Mouse (Mus musculus) CH12.LX (cell line): ENCODE results near the gene Pitx3. TPM values are rescaled to one million over a fixed set of nuclear protein-coding genes. Genes with fewer than 3 reads are reported as not detected.

Experiments
- DNase-seq: peaks from one replicate; pipeline ENCODE4 v3.0.0-alpha.2; 2013; ENCODE audit errors: extremely low read depth
- H3K27ac ChIP-seq: 2 replicates; pipeline ENCODE4 v1.5.1; 2012; ENCODE audit warnings: low read depth, mild to moderate bottlenecking, control low read depth, moderate library complexity; ENCODE audit not compliant: insufficient read depth
- H3K27me3 ChIP-seq: replicated peaks from 2 replicates; pipeline ENCODE3; 2012; ENCODE audit warnings: inconsistent platforms
- H3K36me3 ChIP-seq, 2 experiments: replicated peaks in 1 of 2; 2 replicates each; pipeline versions ENCODE3 to v1.6.1; 2012; ENCODE audit warnings: inconsistent platforms in 1 of 2, low read length in 1 of 2, mild to moderate bottlenecking in 1 of 2, mixed read lengths in 1 of 2, moderate library complexity in 1 of 2; ENCODE audit not compliant: control insufficient read depth in 1 of 2, insufficient read depth in 1 of 2
- H3K4me1 ChIP-seq, 2 experiments: 2 replicates each; pipeline ENCODE4 v1.6.1; 2012; ENCODE audit warnings: inconsistent platforms in 1 of 2, moderate library complexity in 1 of 2; ENCODE audit not compliant: insufficient read depth in 2 of 2, control insufficient read depth in 1 of 2
- H3K4me2 ChIP-seq: 2 replicates; pipeline ENCODE4 v1.6.1; 2012; ENCODE audit warnings: low read depth, mild to moderate bottlenecking, control low read depth; ENCODE audit not compliant: poor library complexity, insufficient read depth, severe bottlenecking
- H3K4me3 ChIP-seq, 3 experiments: fragments of 150-350 bp in 1 of 3; sonication (generic) in 1 of 3; replicated peaks in 1 of 3; 2 replicates each; pipeline versions ENCODE3 to v1.5.1; 2011 to 2012; ENCODE audit warnings: low read depth in 2 of 3, low read length in 2 of 3, mild to moderate bottlenecking in 2 of 3, moderate library complexity in 2 of 3, control low read depth in 1 of 3, improper control_type of control experiment in 1 of 3, inconsistent platforms in 1 of 3, mixed read lengths in 1 of 3; ENCODE audit not compliant: poor library complexity in 1 of 3
- H3K79me2 ChIP-seq: replicated peaks from 2 replicates; pipeline ENCODE4 v1.6.1; 2012; ENCODE audit warnings: mild to moderate bottlenecking, moderate library complexity; ENCODE audit not compliant: control insufficient read depth, poor library complexity, insufficient read depth, severe bottlenecking; ENCODE audit errors: extremely low read depth
- H3K9ac ChIP-seq: 2 replicates; pipeline ENCODE4 v1.6.1; 2012; ENCODE audit warnings: low read depth, mild to moderate bottlenecking, control low read depth, moderate library complexity; ENCODE audit not compliant: insufficient read depth
- H3K9me3 ChIP-seq: replicated peaks from 2 replicates; pipeline ENCODE3; 2012; ENCODE audit warnings: low read length, inconsistent platforms, mixed read lengths
- BHLHE40 ChIP-seq: IDR thresholded peaks from 2 replicates; pipeline ENCODE4 v1.6.1; 2011; ENCODE audit warnings: mild to moderate bottlenecking, low read depth, low read length, improper control_type of control experiment
- CHD1 ChIP-seq: IDR thresholded peaks from 2 replicates; pipeline ENCODE4 v1.6.1; 2012; ENCODE audit warnings: low read depth, low read length, improper control_type of control experiment, inconsistent platforms
- CHD2 ChIP-seq: IDR thresholded peaks from 2 replicates; pipeline ENCODE4 v1.6.1; 2011; ENCODE audit warnings: low read length, improper control_type of control experiment
- CTCF ChIP-seq, 2 experiments: IDR thresholded peaks in 1 of 2; conservative IDR thresholded peaks in 1 of 2; 2 replicates each; pipeline ENCODE4 v1.5.1; 2011 to 2012; ENCODE audit warnings: low read depth in 2 of 2, low read length in 2 of 2, improper control_type of control experiment in 1 of 2, inconsistent platforms in 1 of 2, mild to moderate bottlenecking in 1 of 2, moderate library complexity in 1 of 2
- E2F4 ChIP-seq: IDR thresholded peaks from 2 replicates; pipeline ENCODE4 v1.6.1; 2011; ENCODE audit warnings: low read depth, low read length, improper control_type of control experiment; ENCODE audit not compliant: insufficient replicate concordance
- ELF1 ChIP-seq: IDR thresholded peaks from 2 replicates; pipeline ENCODE4 v1.6.1; 2014; ENCODE audit warnings: low read depth, mild to moderate bottlenecking, inconsistent platforms, low read length, improper control_type of control experiment
- EP300 ChIP-seq: IDR thresholded peaks from 2 replicates; pipeline ENCODE4 v1.6.1; 2011; ENCODE audit warnings: low read length, improper control_type of control experiment
- HCFC1 ChIP-seq: IDR thresholded peaks from 2 replicates; pipeline ENCODE4 v1.6.1; 2012; ENCODE audit warnings: low read depth, mild to moderate bottlenecking, inconsistent platforms, low read length, improper control_type of control experiment
- JUN ChIP-seq: IDR thresholded peaks from 2 replicates; pipeline ENCODE4 v1.6.1; 2011; ENCODE audit warnings: low read depth, mild to moderate bottlenecking, low read length, improper control_type of control experiment, moderate library complexity; ENCODE audit not compliant: insufficient read depth
- MAX ChIP-seq: IDR thresholded peaks from 2 replicates; pipeline ENCODE4 v1.6.1; 2011; ENCODE audit warnings: low read length, improper control_type of control experiment
- MXI1 ChIP-seq: IDR thresholded peaks from 2 replicates; pipeline ENCODE4 v1.6.1; 2011; ENCODE audit warnings: mild to moderate bottlenecking, low read depth, low read length, improper control_type of control experiment
- NELFE ChIP-seq: IDR thresholded peaks from 2 replicates; pipeline ENCODE4 v1.6.1; 2011; ENCODE audit warnings: low read depth, low read length, improper control_type of control experiment
- PAX5 ChIP-seq: IDR thresholded peaks from 2 replicates; pipeline ENCODE4 v1.6.1; 2012; ENCODE audit warnings: low read length, inconsistent platforms, mixed read lengths
- POLR2A ChIP-seq: IDR thresholded peaks from 2 replicates; pipeline ENCODE4 v1.6.1; 2011; ENCODE audit warnings: low read depth, mild to moderate bottlenecking, improper control_type of control experiment, low read length
- RAD21 ChIP-seq: IDR thresholded peaks from 2 replicates; pipeline ENCODE4 v1.6.1; 2011; ENCODE audit warnings: low read depth, mild to moderate bottlenecking, low read length, improper control_type of control experiment, moderate library complexity
- RCOR1 ChIP-seq: conservative IDR thresholded peaks from 2 replicates; pipeline ENCODE4 v1.6.1; 2012; ENCODE audit warnings: low read depth, mild to moderate bottlenecking, inconsistent platforms, low read length, improper control_type of control experiment
- SMC3 ChIP-seq: IDR thresholded peaks from 2 replicates; pipeline ENCODE4 v1.6.1; 2011; ENCODE audit warnings: low read depth, low read length, improper control_type of control experiment
- UBTF ChIP-seq: IDR thresholded peaks from 2 replicates; pipeline ENCODE4 v1.6.1; 2012; ENCODE audit warnings: low read depth, mild to moderate bottlenecking, inconsistent platforms, low read length, improper control_type of control experiment, moderate library complexity
- USF1 ChIP-seq: IDR thresholded peaks from 2 replicates; pipeline ENCODE4 v1.6.1; 2014; ENCODE audit warnings: low read depth, mild to moderate bottlenecking, inconsistent platforms, low read length, improper control_type of control experiment
- USF2 ChIP-seq: conservative IDR thresholded peaks from 2 replicates; pipeline ENCODE4 v1.6.1; 2011; ENCODE audit warnings: low read depth, low read length, improper control_type of control experiment
- ZC3H11A ChIP-seq: IDR thresholded peaks from 2 replicates; pipeline ENCODE4 v1.6.1; 2012; ENCODE audit warnings: low read depth, mild to moderate bottlenecking, inconsistent platforms, low read length, improper control_type of control experiment
- ZMIZ1 ChIP-seq: IDR thresholded peaks from 2 replicates; pipeline ENCODE4 v1.6.1; 2012; ENCODE audit warnings: low read depth, mild to moderate bottlenecking, inconsistent platforms, low read length, improper control_type of control experiment
- ZNF384 ChIP-seq: IDR thresholded peaks from 2 replicates; pipeline ENCODE4 v1.6.1; 2012; ENCODE audit warnings: low read depth, low read length, improper control_type of control experiment, inconsistent platforms
- dilution Hi-C: fragments of 300-500 bp; cut with MboI; formaldehyde crosslinking; loops from 2 replicates; pipeline ENCODE4 v1.14.3; 2020; ENCODE audit warnings: low sequenced_read_pairs; ENCODE audit not compliant: extremely low pct_unique_long_range_greater_than_20kb, extremely low pct_ligation_motif_present
- in situ Hi-C: fragments of 300-500 bp; cut with MboI; formaldehyde crosslinking; loops from 3 replicates; pipeline ENCODE4 v1.14.3; 2019; ENCODE audit warnings: low sequenced_read_pairs, low pct_ligation_motif_present, low pct_unique_long_range_greater_than_20kb, mixed read lengths
- polyA plus RNA-seq: library from polyadenylated mRNA; unstranded; fragments of >175 nt; gene quantifications from 2 replicates; pipeline ENCODE4 v1.2.1, GENCODE M21; 2012; ENCODE audit warnings: low read depth; ENCODE audit not compliant: insufficient read length
- total RNA-seq, 2 experiments: library from RNA; depleted of rRNA; stranded (reverse); fragments of 300-350 nt in 1 of 2; fragments of >200 nt in 1 of 2; gene quantifications; 2 replicates each; pipeline ENCODE4 v1.2.3; 2012 to 2014

Gene Pitx3
- total and polyA plus RNA-seq, 3 experiments: not detected

DNA sequence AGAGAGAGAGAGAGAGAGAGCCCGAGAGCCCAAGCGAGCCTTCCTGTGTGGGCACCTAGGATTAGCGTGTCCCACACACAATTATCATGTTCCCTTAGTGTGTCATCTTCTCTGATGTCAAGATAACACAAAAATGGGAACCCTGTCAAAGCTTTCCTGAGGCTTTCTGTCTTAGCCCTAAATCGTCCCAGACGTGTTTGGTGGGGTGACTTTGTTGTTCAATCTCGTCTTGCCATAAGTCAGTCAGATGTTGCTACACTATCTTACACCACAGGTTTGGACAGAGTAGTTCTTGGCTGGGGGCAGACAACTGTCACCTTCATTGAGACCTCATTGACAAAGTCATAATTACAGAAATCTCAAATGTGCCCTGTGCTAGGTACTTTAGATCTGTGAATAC lies 15.5 kb downstream of the Pitx3 start:
- H3K27me3 ChIP-seq: peaks cover 58% of the 10 kb centered on the region
- H3K36me3 ChIP-seq: no peaks in the 10 kb centered on the region
- no peak overlapping the region for H3K4me3 ChIP-seq
- H3K4me1 ChIP-seq: peaks cover 2 to 23% of the 10 kb centered on the region in 2 experiments; a peak in 3 of 4 replicates
- in situ Hi-C loops: loop anchor here (10.0 kb wide), 1 partner anchor 232 kb away; no protein-coding TSS in a partner anchor
- no peak for TF ChIP-seq ZMIZ1
- no peak for TF ChIP-seq E2F4
- no peak for TF ChIP-seq PAX5
- TF ChIP-seq RAD21: no peak
- TF ChIP-seq RCOR1: no peak
- TF ChIP-seq ZNF384: no peak
- no peak for TF ChIP-seq NELFE
- TF ChIP-seq BHLHE40: no peak
- TF ChIP-seq JUN: no peak
- TF ChIP-seq, all 38 proteins: peak for 0
- no peaks in the 10 kb centered on the region for H3K79me2 ChIP-seq
- peak overlapping the region; percentile 90; the same call in 1 of the 2 replicates for H3K4me2 ChIP-seq
- no peak overlapping the region for H3K9ac ChIP-seq
- no peak for DNase-seq
- no peaks in the 10 kb centered on the region for H3K9me3 ChIP-seq
- H3K27ac ChIP-seq: no peak overlapping the region
- dilution Hi-C loops: no loop called here

DNA sequence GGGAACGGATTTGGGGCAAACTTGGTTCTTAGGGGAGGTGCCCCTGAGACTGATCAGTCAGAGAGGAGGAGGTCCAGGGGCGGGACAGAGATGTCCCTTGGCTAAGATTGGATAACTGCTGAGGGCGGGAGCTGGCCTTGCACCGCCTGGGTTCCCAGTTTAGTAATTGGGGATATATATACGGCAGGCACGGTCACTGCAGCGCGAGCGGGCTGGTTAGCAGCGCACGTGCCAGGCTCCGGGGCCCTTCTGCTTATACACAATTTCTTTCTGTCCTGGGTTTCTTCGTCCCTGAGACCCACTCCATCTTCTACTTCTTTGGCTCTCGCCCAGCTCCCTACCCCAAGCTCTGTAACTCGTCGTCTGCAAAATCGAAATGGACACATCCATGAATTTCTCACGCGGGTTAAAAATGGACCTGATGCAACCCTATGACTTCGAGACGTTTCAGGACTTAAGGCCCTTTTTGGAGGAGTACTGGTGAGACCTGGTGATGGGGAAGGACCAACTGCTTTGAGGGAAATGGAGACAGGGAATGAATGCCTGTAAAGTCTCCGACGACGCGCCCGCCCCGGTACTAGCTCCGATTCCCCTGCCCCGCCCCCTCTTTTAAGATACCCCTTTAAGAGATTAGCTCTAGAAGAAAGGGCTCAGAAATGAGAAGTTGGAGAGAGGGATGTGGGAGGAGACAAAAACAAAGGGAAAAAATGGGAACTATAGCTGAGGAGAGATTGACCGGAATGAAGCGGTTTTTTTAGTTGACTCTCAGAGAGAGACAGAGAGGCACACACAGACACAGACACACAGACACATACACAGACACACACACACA lies 16.2 kb downstream of the Pitx3 start, which contains the start of gene Elovl3:
Gene Elovl3 (plus strand): TSS at position 204 of the 832 bp plus-strand sequence.
- in situ Hi-C loops: loop anchor here (10.0 kb wide), 1 partner anchor 233 kb away; no protein-coding TSS in a partner anchor
- dilution Hi-C loops: no loop called here
- H3K9ac ChIP-seq: no peak within 1 kb of the TSS; the same call in 1 of the 2 replicates

DNA sequence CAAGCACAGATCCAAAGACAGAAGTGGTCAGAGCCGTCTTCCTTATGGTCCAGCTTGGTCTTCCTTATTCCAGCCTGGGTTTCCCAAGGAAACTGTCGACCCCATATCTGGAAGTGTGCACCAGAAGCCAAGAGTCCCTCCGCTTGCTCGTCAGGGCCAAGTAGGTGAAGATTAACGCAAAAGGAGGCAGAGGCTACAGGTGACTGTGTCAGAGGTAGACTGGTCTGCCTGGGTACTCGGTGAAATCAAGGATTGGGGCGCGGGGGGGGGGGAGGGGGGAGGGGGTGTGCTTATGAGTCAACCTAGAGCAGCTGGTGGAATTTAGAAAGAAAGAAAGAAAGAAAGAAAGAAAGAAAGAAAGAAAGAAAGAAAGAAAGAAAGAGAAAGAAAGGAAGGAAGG lies 16.8 kb downstream of the Pitx3 start:
- Histone ChIP-seq H3K9me3 (no peaks in the 10 kb centered on the region), H3K4me1 (peaks cover 2 to 10% of the 10 kb centered on the region in 2 experiments; a peak in 3 of 4 replicates), H3K4me3 (peak overlapping the region in 1 of 3 experiments; percentile 28), H3K9ac (no peak overlapping the region; the same call in 1 of the 2 replicates), H3K4me2 (peak overlapping the region; percentile 90), H3K27ac (no peak overlapping the region), H3K79me2 (no peaks in the 10 kb centered on the region), H3K27me3 (peaks cover 51% of the 10 kb centered on the region), H3K36me3 (no peaks in the 10 kb centered on the region)
- no peak for DNase-seq
- in situ Hi-C loops: loop anchor here (10.0 kb wide), 1 partner anchor 234 kb away; no protein-coding TSS in a partner anchor
- TF ChIP-seq HCFC1 (no peak), USF1 (no peak), E2F4 (no peak), CTCF (conservative IDR thresholded peaks at IDR 0.05 in 1 of 2, IDR thresholded peaks at IDR 0.05 in 1 of 2; ENCODE audit: low read depth in 2 of 2, low read length in 2 of 2) (no peak), USF2 (no peak), MXI1 (no peak), RAD21 (no peak), SMC3 (no peak), POLR2A (no peak), BHLHE40 (no peak), ZNF384 (no peak), CHD1 (no peak), ZMIZ1 (no peak), MAX (no peak), PAX5 (no peak), EP300 (no peak), UBTF (no peak), ELF1 (no peak), CHD2 (no peak)
- dilution Hi-C loops: no loop called here

More for the DNA sequence above, 16.2 kb downstream of the Pitx3 start, which contains the start of gene Elovl3:
- Histone ChIP-seq H3K27ac (no peak within 1 kb of the TSS), H3K9me3 (no peaks in the 10 kb centered on the region), H3K79me2 (no peaks in the 10 kb centered on the region), H3K36me3 (no peaks in the 10 kb centered on the region), H3K4me3 (peak within 1 kb of the TSS in 1 of 3 experiments; percentile 28), H3K27me3 (peaks cover 56% of the 10 kb centered on the region), H3K4me1 (peaks cover 2 to 16% of the 10 kb centered on the region in 2 experiments; a peak in 3 of 4 replicates), H3K4me2 (peak within 1 kb of the TSS; percentile 90)
- no peak for DNase-seq
- TF ChIP-seq ZC3H11A: no peak
- TF ChIP-seq BHLHE40: peak; percentile 85
